20 mouse cellular contexts compared by ENCODE assay signal in genomic region chr6:137153021-137153420, GRCm38 (mm10). TPM values are rescaled to one million over a fixed set of nuclear protein-coding genes. Genes with fewer than 3 reads are reported as not detected.
A peak's percentile ranks its signal among the peaks of the same experiment; 100 is the strongest.
DNase-seq lines count a peak whose midpoint lies in the region; ATAC-seq and TF ChIP-seq lines count a peak whose summit lies in the region.
"Had no signal": no experiment of that assay in that cellular context is flagged by ENCODE, and none has a peak within 500 bp of the region (broad histone marks: within the 10 kb centered on the region; RNA-seq: fewer than 3 reads in every experiment).

No protein-coding gene starts in this region.

- H3K4me3 ChIP-seq in kidney, adult 2 months (ENCODE audit: insufficient read depth, low read depth, low read length): no peak overlapping the region
- no peak overlapping the region for H3K4me3 ChIP-seq in intestine, embryonic 15.5 days (replicated peaks)
- no peak overlapping the region for H3K4me3 ChIP-seq in intestine, embryonic 16.5 days (ENCODE audit: low read length)
- H3K4me3 ChIP-seq in stomach, postnatal 0 days (ENCODE audit: low read depth, low read length): no peak overlapping the region
- H3K4me3 ChIP-seq: embryonic facial prominence, embryonic 15.5 days; erythroblast, embryonic 14.5 days; forebrain, embryonic 10.5 days; gastrocnemius, adult 2 months; heart, embryonic 13.5 days; hindbrain, embryonic 13.5 days had no signal

- peak; percentile 69; the same call in 1 of the 2 replicates for ATAC-seq in intestine, embryonic 15.5 days
- ATAC-seq in intestine, embryonic 16.5 days: peak; percentile 82
- no peak for ATAC-seq in stomach, postnatal 0 days (ENCODE audit: low FRiP score, low TSS enrichment)
- ATAC-seq: forebrain, embryonic 14.5 days had no signal

- H3K36me3 ChIP-seq in kidney, adult 2 months (ENCODE audit: control insufficient read depth, insufficient read depth, low read length): no peaks in the 10 kb centered on the region
- no peaks in the 10 kb centered on the region for H3K36me3 ChIP-seq in intestine, embryonic 15.5 days
- no peaks in the 10 kb centered on the region for H3K36me3 ChIP-seq in intestine, embryonic 16.5 days (ENCODE audit: control insufficient read depth, insufficient read depth, low read length)
- no peaks in the 10 kb centered on the region for H3K36me3 ChIP-seq in stomach, postnatal 0 days (ENCODE audit: control insufficient read depth, insufficient read depth, low read length)
- H3K36me3 ChIP-seq: embryonic facial prominence, embryonic 15.5 days; forebrain, embryonic 10.5 days; heart, embryonic 13.5 days; hindbrain, embryonic 13.5 days had no signal

- no peak for TF ChIP-seq POLR2A in kidney, adult 2 months (IDR thresholded peaks at IDR 0.05; ENCODE audit: low read depth, low read length)

- TF ChIP-seq CTCF in kidney, adult 2 months (conservative IDR thresholded peaks at IDR 0.05; ENCODE audit: insufficient read depth, insufficient read length, low read depth, low read length): no peak
- no peak for TF ChIP-seq CTCF in stomach, postnatal 0 days (IDR thresholded peaks at IDR 0.05; ENCODE audit: low read depth)

- no peak overlapping the region for H3K4me2 ChIP-seq in intestine, embryonic 15.5 days (replicated peaks)
- no peak overlapping the region for H3K4me2 ChIP-seq in intestine, embryonic 16.5 days (ENCODE audit: low read depth, low read length)
- no peak overlapping the region for H3K4me2 ChIP-seq in stomach, postnatal 0 days (replicated peaks; ENCODE audit: low read depth)
- H3K4me2 ChIP-seq: embryonic facial prominence, embryonic 15.5 days; heart, embryonic 13.5 days; hindbrain, embryonic 13.5 days had no signal

- no peaks in the 10 kb centered on the region for H3K27me3 ChIP-seq in kidney, adult 2 months (replicated peaks; ENCODE audit: control insufficient read depth, insufficient read depth, low read length)
- H3K27me3 ChIP-seq in intestine, embryonic 15.5 days (replicated peaks): no peaks in the 10 kb centered on the region
- H3K27me3 ChIP-seq in intestine, embryonic 16.5 days (replicated peaks; ENCODE audit: control insufficient read depth, insufficient read depth, low read length): no peaks in the 10 kb centered on the region
- no peaks in the 10 kb centered on the region for H3K27me3 ChIP-seq in stomach, postnatal 0 days (ENCODE audit: control insufficient read depth, insufficient read depth, low read length)
- H3K27me3 ChIP-seq: embryonic facial prominence, embryonic 15.5 days; hindbrain, embryonic 13.5 days had no signal

- DNase-seq in kidney, adult 2 months: peak; percentile 65
- DNase-seq in kidney, postnatal 14 days: no peak
- DNase-seq in stomach, postnatal 0 days (ENCODE audit: low spot score): no peak
- DNase-seq in cerebellum, adult 8-10 months: no peak
- DNase-seq: adrenal gland, adult 2 months; adrenal gland, postnatal 25 days; cerebellum, adult 18-20 months; cerebellum, postnatal 10 days; embryo, embryonic 11 days; gastrocnemius, adult 2 months; gastrocnemius, postnatal 25 days; heart, postnatal 36 days had no signal

- no peak overlapping the region for H3K27ac ChIP-seq in kidney, adult 2 months (ENCODE audit: insufficient read depth, low read depth, low read length)
- H3K27ac ChIP-seq in intestine, embryonic 15.5 days: no peak overlapping the region; the same call in 1 of the 2 replicates
- no peak overlapping the region for H3K27ac ChIP-seq in intestine, embryonic 16.5 days (ENCODE audit: low read length)
- H3K27ac ChIP-seq in stomach, postnatal 0 days (replicated peaks): 0 out of 2 replicates have a peak overlapping the region, but pooled peaks have one; percentile 18
- H3K27ac ChIP-seq: embryonic facial prominence, embryonic 15.5 days; forebrain, embryonic 10.5 days; heart, embryonic 13.5 days; hindbrain, embryonic 13.5 days had no signal

- no peaks in the 10 kb centered on the region for H3K9me3 ChIP-seq in intestine, embryonic 15.5 days
- H3K9me3 ChIP-seq in intestine, embryonic 16.5 days (ENCODE audit: control insufficient read depth, low read length): no peaks in the 10 kb centered on the region
- no peaks in the 10 kb centered on the region for H3K9me3 ChIP-seq in stomach, postnatal 0 days (ENCODE audit: control insufficient read depth, low read length)
- H3K9me3 ChIP-seq: embryonic facial prominence, embryonic 15.5 days; forebrain, embryonic 10.5 days; heart, embryonic 13.5 days; hindbrain, embryonic 13.5 days had no signal

- no peaks in the 10 kb centered on the region for H3K4me1 ChIP-seq in kidney, adult 2 months (ENCODE audit: control insufficient read depth, insufficient read depth, low read length)
- peaks cover 8% of the 10 kb centered on the region; the same call in 1 of the 2 replicates for H3K4me1 ChIP-seq in intestine, embryonic 15.5 days (replicated peaks)
- peaks cover 7% of the 10 kb centered on the region; the same call in 1 of the 2 replicates for H3K4me1 ChIP-seq in intestine, embryonic 16.5 days (ENCODE audit: control insufficient read depth, insufficient read depth, low read length)
- H3K4me1 ChIP-seq in stomach, postnatal 0 days (replicated peaks; ENCODE audit: control insufficient read depth, insufficient read depth): no peaks in the 10 kb centered on the region
- H3K4me1 ChIP-seq: forebrain, embryonic 10.5 days; hindbrain, embryonic 13.5 days had no signal

- TF ChIP-seq EP300 in stomach, postnatal 0 days (optimal IDR thresholded peaks at IDR 0.05): no peak

- WGBS in kidney, adult 2 months: 72% methylated on average over 14 of the region's 14 CpGs
- 73% methylated on average over 14 of the region's 14 CpGs for WGBS in intestine, embryonic 15.5 days
- WGBS in intestine, embryonic 16.5 days: 69% methylated on average over 14 of the region's 14 CpGs
- 67% methylated on average over 14 of the region's 14 CpGs for WGBS in stomach, postnatal 0 days

- H3K9ac ChIP-seq in intestine, embryonic 15.5 days: no peak overlapping the region
- H3K9ac ChIP-seq in intestine, embryonic 16.5 days (ENCODE audit: low read depth, low read length): no peak overlapping the region
- H3K9ac ChIP-seq in stomach, postnatal 0 days (ENCODE audit: low read length): no peak overlapping the region
- H3K9ac ChIP-seq: embryonic facial prominence, embryonic 15.5 days; heart, embryonic 13.5 days; hindbrain, embryonic 13.5 days had no signal

RNA-seq across cellular contexts. Expression of gene Rerg, which starts 17.3 kb away (rescaled TPM):
- 6.0 and 6.9 TPM in 2 replicates for polyA plus RNA-seq in kidney, adult 2 months (2012; rRNA removed)
- polyA plus RNA-seq in intestine, embryonic 15.5 days (2015; fragmentation: Nextera tagmentation; extraction: Ambion mirVana): 19.6 and 22.7 TPM in 2 replicates
- polyA plus RNA-seq in intestine, embryonic 16.5 days (2015; fragmentation: Nextera tagmentation; extraction: Ambion mirVana): 18.2 TPM in 2 replicates
- 22.5 and 23.9 TPM in 2 replicates for polyA plus RNA-seq in stomach, postnatal 0 days (2015; fragmentation: Nextera tagmentation; extraction: Ambion mirVana)
- polyA plus RNA-seq: erythroblast, embryonic 14.5 days had no signal
